In the genomic region with DNA sequence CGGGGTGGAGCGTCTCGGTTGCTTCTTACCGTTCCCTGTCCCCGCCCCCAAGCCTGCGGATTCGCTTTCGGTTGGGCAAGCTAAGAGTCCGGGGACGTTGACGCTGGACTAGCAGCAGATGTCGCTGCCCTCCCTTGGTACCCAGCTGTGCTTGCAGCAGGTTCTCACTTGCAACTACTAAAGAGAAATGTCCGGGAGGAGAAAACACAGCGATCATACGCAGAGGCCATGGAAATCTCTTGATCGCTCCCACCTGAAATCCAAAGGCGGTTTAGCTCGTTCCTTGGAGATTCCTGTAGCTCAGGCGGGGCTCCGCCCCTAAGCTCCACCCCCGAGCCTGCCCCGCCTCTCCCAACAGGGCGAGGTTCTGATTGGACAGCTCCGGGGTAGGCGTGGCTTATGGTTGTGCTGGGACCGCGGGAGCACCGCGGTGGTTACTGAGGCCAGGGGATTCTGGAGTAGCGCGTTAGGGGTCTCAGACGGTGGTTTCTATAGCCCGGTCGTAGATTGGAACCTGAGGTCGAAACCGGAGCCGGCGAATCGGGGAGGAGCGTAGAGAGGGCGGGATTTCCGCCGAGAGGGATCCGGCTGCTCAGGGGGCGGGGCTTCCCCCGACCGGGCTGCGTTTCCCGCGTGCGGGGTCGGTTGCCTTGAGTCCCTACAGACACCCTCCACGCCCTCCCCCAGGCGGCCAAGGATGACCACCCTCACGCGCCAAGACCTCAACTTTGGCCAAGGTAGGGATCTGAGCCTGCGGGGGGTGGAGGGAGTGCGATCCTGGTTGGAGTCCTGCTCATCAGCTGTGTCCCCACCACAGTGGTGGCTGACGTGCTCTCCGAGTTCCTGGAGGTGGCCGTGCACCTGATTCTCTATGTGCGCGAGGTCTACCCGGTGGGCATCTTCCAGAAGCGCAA, we compare ENCODE assay signal across 1 mouse cellular context.
TF ChIP-seq lines count a peak whose summit lies in the region.

No protein-coding gene starts in this region.

TF ChIP-seq in C2C12, 6 proteins besides CTCF, POLR2A, EP300 and RAD21:
- TF ChIP-seq MAX (IDR thresholded peaks at IDR 0.05) (no peak), FOSL1 (IDR thresholded peaks at IDR 0.05; ENCODE audit: insufficient read depth, low read length, poor library complexity, severe bottlenecking) (no peak), MYOD1 (IDR thresholded peaks at IDR 0.05; ENCODE audit: control insufficient read depth, insufficient read length, low read depth) (no peak), MYOG (IDR thresholded peaks at IDR 0.05; ENCODE audit: control insufficient read depth, extremely low read depth, insufficient read length) (no peak), CEBPB (IDR thresholded peaks at IDR 0.05; ENCODE audit: low read depth) (no peak), USF1 (IDR thresholded peaks at IDR 0.05; ENCODE audit: low read depth) (no peak)
